Mouse (Mus musculus): ENCODE measurements at regions not wholly inside any gene's neighbourhood (a gene's known extent, or its start where the extent isn't known, plus 50 kb on each side); places are given as distances from the start of the nearest gene placed in this dataset.
A peak's percentile ranks its signal among the peaks of the same experiment; 100 is the strongest.
"Not testable (repeated sequence)": the region's sequence is repeated elsewhere in the genome, so short reads cannot be mapped to it uniquely, and the experiment has no call there.

- peak; percentile 11 for DNase-seq
Measured at GRCm38 (mm10) chr9:30662456-30662855, 235.5 kb downstream of the Snx19 start.

- no peak for DNase-seq
Measured at GRCm38 (mm10) chr9:30653961-30654360, 227.1 kb downstream of the Snx19 start.

- DNase-seq = no peak
Measured at GRCm38 (mm10) chr9:30653210-30653609, 226.3 kb downstream of the Snx19 start.

DNA sequence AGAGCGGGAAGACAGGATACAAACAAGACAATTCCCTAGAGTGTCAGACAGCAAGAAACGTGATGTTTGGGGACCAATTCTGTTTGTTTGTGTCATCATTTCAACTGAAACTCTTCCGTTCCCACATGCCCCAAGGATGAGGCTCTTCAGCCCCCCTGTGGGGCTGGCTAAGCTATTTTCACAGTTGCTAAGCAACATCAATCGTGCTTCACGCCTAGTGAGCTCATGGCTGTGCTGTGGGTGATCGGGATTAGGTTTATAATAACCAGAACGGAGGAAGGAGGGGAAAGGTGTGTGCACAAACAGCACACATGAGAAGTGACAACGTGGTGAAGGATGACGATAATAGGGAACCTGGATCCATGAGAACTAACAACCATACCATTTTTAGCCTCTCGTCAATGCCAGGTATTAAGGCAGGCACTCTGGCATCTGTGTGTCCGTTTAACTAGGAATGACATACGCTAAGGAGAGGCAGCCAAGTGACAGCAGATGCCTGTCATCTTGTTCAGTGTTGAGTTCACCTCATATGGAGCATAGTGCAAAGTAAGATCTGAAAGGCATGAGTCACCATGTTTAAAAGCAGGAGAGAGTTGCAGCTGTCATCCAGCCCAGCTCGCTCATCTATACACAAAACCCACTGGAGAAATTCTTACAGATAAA, 222.6 kb downstream of the Snx19 start:
- DNase-seq = no peak

- DNase-seq = no peak
Measured at GRCm38 (mm10) chr9:30633741-30634470, 207.0 kb downstream of the Snx19 start.

- no peak for DNase-seq
Measured at GRCm38 (mm10) chr9:30632164-30633146, 205.5 kb downstream of the Snx19 start.

DNA sequence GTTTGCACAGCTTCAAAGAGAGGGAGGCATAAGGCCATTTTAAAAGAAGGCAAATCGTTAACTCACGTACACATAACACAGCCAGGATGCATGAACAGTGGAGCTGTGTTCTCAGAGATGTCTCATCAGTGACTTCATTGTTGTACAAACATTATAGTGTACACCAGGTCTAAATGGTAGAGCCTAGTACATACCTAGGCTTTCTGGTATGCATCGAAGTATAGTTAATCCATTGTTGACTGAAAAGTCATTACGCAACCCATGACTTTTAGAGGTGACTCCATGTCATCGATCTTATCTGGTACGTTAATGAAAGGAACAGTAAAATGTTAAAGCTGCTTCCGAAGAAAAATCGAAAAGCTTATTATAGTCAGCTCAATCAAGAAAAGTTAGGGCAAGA, 198.7 kb downstream of the Snx19 start:
- no peak for DNase-seq

- no peak for DNase-seq
Measured at GRCm38 (mm10) chr9:30625090-30625489, 198.2 kb downstream of the Snx19 start.

GRCm38 (mm10) chr9:30624481-30624880, 197.6 kb downstream of the Snx19 start:
- no peak for DNase-seq

- no peak for DNase-seq
Measured at GRCm38 (mm10) chr9:30619325-30619724, 192.4 kb downstream of the Snx19 start.

DNA sequence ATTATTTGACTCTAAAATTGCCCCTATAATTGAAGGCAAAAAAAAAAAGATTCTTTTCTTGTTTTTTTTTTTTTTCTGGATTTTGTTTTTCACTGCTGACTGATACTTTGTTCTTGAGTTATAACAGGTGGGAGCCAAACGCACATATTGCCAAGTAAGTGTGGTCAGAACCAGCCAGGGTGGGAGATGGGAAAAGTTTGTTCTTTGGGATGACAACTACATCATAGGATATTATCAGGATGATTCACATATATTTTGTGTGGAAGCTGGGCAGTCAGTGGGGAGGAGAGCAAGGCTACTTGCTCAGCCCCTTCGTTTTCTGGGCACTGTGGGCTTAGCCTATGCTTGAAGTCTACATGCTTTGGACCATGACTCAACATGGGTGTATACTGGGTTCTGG, 191.3 kb downstream of the Snx19 start:
- no peak for DNase-seq

GRCm38 (mm10) chr9:30613715-30614114, 186.8 kb downstream of the Snx19 start:
- peak; percentile 30 for DNase-seq

GRCm38 (mm10) chr9:30613003-30613552, 186.2 kb downstream of the Snx19 start:
- DNase-seq = peak; percentile 14

GRCm38 (mm10) chr9:30610328-30610727, 183.4 kb downstream of the Snx19 start:
- DNase-seq = no peak

DNA sequence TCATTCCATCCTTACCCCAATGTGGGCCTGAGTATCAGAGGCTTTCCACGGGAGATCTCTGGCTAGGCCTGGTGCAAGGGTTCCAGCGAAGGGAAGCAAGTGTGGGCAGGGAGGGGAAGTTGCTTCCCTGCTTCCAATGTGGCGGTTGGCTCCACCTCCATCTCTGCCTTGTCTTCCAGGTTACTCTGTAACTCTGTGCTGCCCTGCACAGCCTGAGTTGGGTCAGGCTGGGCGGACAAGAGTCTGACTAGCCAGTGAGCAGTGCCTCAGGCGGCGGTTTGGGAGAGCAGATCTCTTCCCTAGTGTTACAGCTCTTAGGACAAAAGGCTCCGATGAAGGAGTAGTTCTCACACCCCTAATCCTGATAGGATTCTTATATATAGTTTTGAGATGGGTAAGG, 172.8 kb downstream of the Snx19 start:
- peak; percentile 22 for DNase-seq

- DNase-seq = no peak
Measured at GRCm38 (mm10) chr9:30597691-30598090, 170.8 kb downstream of the Snx19 start.

GRCm38 (mm10) chr9:30597092-30597491, 170.2 kb downstream of the Snx19 start:
- not testable (repeated sequence) for DNase-seq

DNA sequence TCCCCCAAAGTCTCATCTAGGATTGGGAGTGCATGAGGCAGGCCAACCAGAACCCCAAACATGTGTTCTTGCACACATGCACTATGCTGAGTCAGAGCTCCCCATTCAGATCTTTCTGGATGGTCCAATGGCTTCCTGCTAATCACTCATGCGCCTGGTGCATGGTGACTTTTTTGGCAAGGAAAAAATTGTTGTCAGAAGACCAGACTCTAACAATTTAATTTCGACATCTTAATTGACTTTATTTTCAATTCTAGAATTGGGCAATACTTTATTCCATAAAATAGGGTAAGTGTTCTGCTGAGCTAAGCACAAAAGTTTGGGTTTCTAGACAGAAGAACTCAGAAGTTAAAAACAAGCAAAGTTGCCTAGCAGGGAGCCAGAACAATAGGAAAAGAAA, 165.7 kb downstream of the Snx19 start:
- DNase-seq = no peak

GRCm38 (mm10) chr9:30591246-30591645, 164.3 kb downstream of the Snx19 start:
- no peak for DNase-seq

DNA sequence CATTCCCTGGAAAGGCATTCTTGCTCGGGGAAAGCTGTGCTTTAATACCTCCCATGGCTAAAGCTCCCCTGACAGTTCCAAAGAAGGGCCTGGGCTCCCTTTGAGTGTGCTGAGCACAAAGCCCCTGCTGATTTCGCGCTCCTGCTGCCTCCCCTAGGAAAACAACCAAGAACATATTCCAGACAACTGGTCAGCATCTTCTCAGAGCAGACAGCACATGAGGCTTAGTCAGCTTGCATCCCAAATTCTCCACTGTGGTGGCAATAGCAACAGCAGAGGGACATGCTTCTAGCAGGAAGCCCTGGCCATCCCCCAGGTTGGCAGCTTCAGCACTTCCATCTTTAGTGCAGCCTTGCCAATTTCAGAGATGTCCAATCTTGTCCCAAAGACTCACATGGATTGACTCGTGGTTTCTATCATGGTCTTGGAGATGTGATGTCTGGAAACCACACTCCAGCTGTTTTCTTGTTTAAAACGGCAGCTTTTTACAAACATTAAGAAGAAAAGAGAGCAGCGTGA, 163.8 kb downstream of the Snx19 start:
- no peak for DNase-seq

DNA sequence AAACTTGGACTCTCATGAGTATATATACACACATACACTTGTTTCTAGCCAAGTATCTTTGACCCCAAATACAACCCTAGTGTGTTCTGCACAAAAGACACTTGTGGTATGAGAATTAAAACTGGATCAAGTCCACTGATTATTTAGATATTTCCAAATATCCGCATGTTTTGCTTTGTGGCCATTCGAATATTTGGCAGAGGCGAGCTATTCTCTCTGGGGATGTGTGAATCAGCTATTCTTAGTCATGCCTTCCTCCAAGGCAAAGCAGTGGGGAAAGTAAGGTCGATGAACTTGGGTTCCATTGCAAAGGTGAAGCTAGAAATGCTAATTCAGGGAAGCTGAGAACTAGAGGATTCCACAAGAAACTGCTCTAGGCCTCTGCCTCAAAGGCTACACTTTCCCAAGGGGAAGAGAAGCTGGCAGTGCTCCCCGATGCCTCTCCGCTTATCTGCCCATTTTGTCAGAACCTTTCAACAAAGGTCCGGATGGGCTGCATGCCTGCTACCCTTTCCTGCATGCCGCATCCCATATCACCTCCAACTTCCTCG, 154.4 kb downstream of the Snx19 start:
- DNase-seq = no peak

GRCm38 (mm10) chr9:30580500-30580899, 153.6 kb downstream of the Snx19 start:
- no peak for DNase-seq
